19 mouse cellular contexts compared by ENCODE assay signal in the genomic region with DNA sequence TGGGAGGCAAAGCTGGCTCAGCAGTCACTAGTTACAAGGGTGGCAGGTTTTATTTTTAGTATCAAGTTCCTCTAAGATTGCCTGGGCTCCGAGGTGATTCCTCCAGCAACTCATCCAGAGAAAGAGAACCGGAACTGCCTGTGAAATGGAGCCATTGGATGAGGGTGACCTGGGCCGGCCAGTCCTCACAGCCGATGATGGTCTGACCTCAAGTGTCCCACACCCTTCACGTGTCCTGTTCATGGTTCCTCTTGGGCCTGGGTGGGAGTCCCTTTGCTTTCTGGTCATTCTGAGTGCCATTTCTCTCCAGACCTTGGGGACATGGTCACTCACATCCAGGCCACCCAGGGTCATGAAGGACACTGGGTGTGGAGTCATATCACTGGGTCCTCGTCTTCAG. TPM values are rescaled to one million over a fixed set of nuclear protein-coding genes. Genes with fewer than 3 reads are reported as not detected.
DNase-seq lines count a peak whose midpoint lies in the region; ATAC-seq and TF ChIP-seq lines count a peak whose summit lies in the region.
"Had no signal": no experiment of that assay in that cellular context is flagged by ENCODE, and none has a peak within 500 bp of the region (broad histone marks: within the 10 kb centered on the region; RNA-seq: fewer than 3 reads in every experiment).

No protein-coding gene starts in this region.

- no peaks in the 10 kb centered on the region for H3K27me3 ChIP-seq in kidney, embryonic 15.5 days
- no peaks in the 10 kb centered on the region for H3K27me3 ChIP-seq in spleen, adult 2 months (ENCODE audit: control insufficient read depth, insufficient read depth, low read length)
- H3K27me3 ChIP-seq: hindbrain, embryonic 15.5 days had no signal

- DNase-seq in gastrocnemius, adult 2 months: no peak
- no peak for DNase-seq in gastrocnemius, postnatal 4 days (ENCODE audit: low spot score in 2 of 2)
- no peak for DNase-seq in kidney, adult 18-20 months
- DNase-seq in spleen, adult 2 months (ENCODE audit: low read depth in 1 of 2, low spot score in 2 of 2): no peak
- no peak for DNase-seq in spleen, postnatal 4 days (ENCODE audit: low spot score in 2 of 2)
- no peak for DNase-seq in layer of hippocampus, adult 18-20 months (ENCODE audit: low spot score in 2 of 2)
- DNase-seq: cerebellum, postnatal 14 days; embryo, embryonic 11 days; gastrocnemius, postnatal 25 days; kidney, adult 11 months; kidney, postnatal 14 days; lung, embryonic 14.5 days; right cerebral cortex, postnatal 14 days; thymus, postnatal 4 days had no signal

- no peak overlapping the region for H3K4me2 ChIP-seq in kidney, embryonic 15.5 days
- H3K4me2 ChIP-seq: forebrain, embryonic 13.5 days; hindbrain, embryonic 15.5 days; lung, embryonic 14.5 days; midbrain, embryonic 11.5 days had no signal

- no peak for TF ChIP-seq CTCF in gastrocnemius, adult 2 months (IDR thresholded peaks at IDR 0.05)
- TF ChIP-seq CTCF in spleen, adult 2 months (IDR thresholded peaks at IDR 0.05; ENCODE audit: extremely low read depth, insufficient read depth, insufficient read length, insufficient replicate concordance): no peak

- no peak for TF ChIP-seq POLR2A in spleen, adult 2 months (IDR thresholded peaks at IDR 0.05; ENCODE audit: low read depth, low read length)

- H3K36me3 ChIP-seq in kidney, embryonic 15.5 days: no peaks in the 10 kb centered on the region
- H3K36me3 ChIP-seq in spleen, adult 2 months (ENCODE audit: control insufficient read depth, insufficient read depth, low read length): no peaks in the 10 kb centered on the region
- H3K36me3 ChIP-seq: hindbrain, embryonic 15.5 days had no signal

- H3K9ac ChIP-seq in kidney, embryonic 15.5 days: no peak overlapping the region
- H3K9ac ChIP-seq: hindbrain, embryonic 15.5 days; lung, embryonic 14.5 days had no signal

- H3K27ac ChIP-seq in gastrocnemius, adult 2 months: peak overlapping the region; percentile 75
- H3K27ac ChIP-seq in kidney, embryonic 15.5 days: 0 out of 2 replicates have a peak overlapping the region, but pooled peaks have one; percentile 10
- peak overlapping the region; percentile 39 for H3K27ac ChIP-seq in spleen, adult 2 months (ENCODE audit: insufficient read depth, low read length)
- H3K27ac ChIP-seq: forebrain, embryonic 13.5 days; hindbrain, embryonic 15.5 days had no signal

- intact Hi-C loops in gastrocnemius, adult 2 months (cut with DNase I): no loop called here

- WGBS in kidney, embryonic 15.5 days: 73% methylated on average over 6 of the region's 6 CpGs
- 73% methylated on average over 6 of the region's 6 CpGs for WGBS in spleen, adult 2 months

- ATAC-seq in kidney, embryonic 15.5 days (replicated peaks; ENCODE audit: low FRiP score): no peak
- ATAC-seq: forebrain, embryonic 13.5 days had no signal

- no peak overlapping the region for H3K4me3 ChIP-seq in gastrocnemius, adult 2 months
- H3K4me3 ChIP-seq in kidney, embryonic 15.5 days (replicated peaks): no peak overlapping the region
- no peak overlapping the region for H3K4me3 ChIP-seq in spleen, adult 2 months (ENCODE audit: extremely low read depth, insufficient read depth, insufficient read length)
- H3K4me3 ChIP-seq: forebrain, embryonic 13.5 days; hindbrain, embryonic 15.5 days; left cerebral cortex, adult 2 months had no signal

- no peaks in the 10 kb centered on the region for H3K9me3 ChIP-seq in kidney, embryonic 15.5 days (replicated peaks)
- H3K9me3 ChIP-seq: forebrain, embryonic 13.5 days; hindbrain, embryonic 15.5 days had no signal

- peaks cover 71% of the 10 kb centered on the region for H3K4me1 ChIP-seq in kidney, embryonic 15.5 days
- H3K4me1 ChIP-seq in spleen, adult 2 months (ENCODE audit: control insufficient read depth, insufficient read depth, insufficient read length): peaks cover 12% of the 10 kb centered on the region; the same call in 1 of the 2 replicates

RNA-seq across cellular contexts. Expression of a gene that starts 7.8 kb away (rescaled TPM):
- total RNA-seq in gastrocnemius, adult 2 months (2021): 10 to 100 TPM in 1 of 2 experiments, 1 to 10 TPM in 1; 8.5 to 12.5 TPM
- total RNA-seq in gastrocnemius, postnatal 4 days (2021): 10 to 100 TPM; 36.6 to 46.8 TPM
- polyA plus RNA-seq in kidney, embryonic 15.5 days (2015; fragmentation: Nextera tagmentation; extraction: Ambion mirVana): 22.3 and 26.5 TPM in 2 replicates
- 110 and 140 TPM in 2 replicates for polyA plus RNA-seq in spleen, adult 2 months (2012; rRNA removed)
- 100 to 1,000 TPM; 145 to 146 TPM for total RNA-seq in layer of hippocampus, adult 18-20 months (2021)

Comparison
In these comparisons a context has a peak if more than half of its experiments do, and no peak if none do; other contexts are left out.
1. H3K27ac ChIP-seq: peak in every context shown above with its lines; median percentile 75 in gastrocnemius, adult 2 months; 39 in spleen, adult 2 months; 10 in kidney, embryonic 15.5 days.